Mouse (Mus musculus) cortical plate, adult 2 months (tissue): ENCODE measurements around the gene Psme3. TPM values are rescaled to one million over a fixed set of nuclear protein-coding genes. Genes with fewer than 3 reads are reported as not detected.
"Not testable (repeated sequence)": the region's sequence is repeated elsewhere in the genome, so short reads cannot be mapped to it uniquely, and the experiment has no call there.

ENCODE experiments used
- H3K27ac ChIP-seq: fragments of 200-500 bp; 2 replicates; pipeline ENCODE4 v1.5.1; 2012; ENCODE audit warnings: low read length, control low read depth, inconsistent platforms; ENCODE audit not compliant: insufficient read depth
- H3K4me1 ChIP-seq: fragments of 200-500 bp; 2 replicates; pipeline ENCODE4 v1.6.1; 2011; ENCODE audit warnings: low read length; ENCODE audit not compliant: control insufficient read depth, insufficient read depth
- H3K4me3 ChIP-seq: fragments of 200-500 bp; 2 replicates; pipeline ENCODE4 v1.5.1; 2011; ENCODE audit warnings: mild to moderate bottlenecking, low read length, control low read depth; ENCODE audit not compliant: insufficient read depth
- CTCF ChIP-seq: fragments of 200-500 bp; IDR thresholded peaks from 2 replicates; pipeline ENCODE4 v1.5.1; 2011; ENCODE audit warnings: mild to moderate bottlenecking, control low read depth, low read length; ENCODE audit not compliant: insufficient read depth; ENCODE audit errors: extremely low read depth
- POLR2A ChIP-seq: fragments of 200-500 bp; IDR thresholded peaks from 2 replicates; pipeline ENCODE4 v1.6.1; 2011; ENCODE audit warnings: mild to moderate bottlenecking, low read length, control low read depth; ENCODE audit not compliant: insufficient read depth; ENCODE audit errors: extremely low read depth
- polyA plus RNA-seq: library from polyadenylated mRNA; depleted of rRNA; stranded (reverse); fragments of >200 nt; gene quantifications from 2 replicates; pipeline ENCODE4 v1.2.3, GENCODE M21; 2012

The Psme3 gene
- polyA plus RNA-seq, 1 experiment, result 107 TPM

DNA sequence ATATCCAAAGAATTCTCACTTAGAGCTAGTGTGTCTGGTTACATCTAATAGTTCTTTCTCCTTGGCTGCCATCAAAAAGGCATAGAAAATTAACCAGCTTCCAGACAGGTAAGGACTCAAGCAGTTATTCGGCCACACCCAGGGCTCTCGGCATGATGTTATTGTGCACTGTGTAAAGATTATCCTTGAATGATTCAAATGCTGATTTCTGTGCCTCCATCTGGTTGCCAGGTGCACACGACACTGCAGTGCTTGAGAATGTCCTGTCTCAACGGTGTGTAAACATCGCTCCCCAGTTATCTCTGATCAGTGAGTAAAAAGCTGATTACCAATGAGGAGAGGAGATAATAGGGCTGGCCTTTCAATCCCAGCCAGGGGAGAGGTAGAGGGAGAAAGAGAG lies 8.3 kb upstream of the Psme3 start:
- Histone ChIP-seq H3K27ac (no peak overlapping the region), H3K4me1 (no peaks in the 10 kb centered on the region), H3K4me3 (no peak overlapping the region)
- no peak for TF ChIP-seq POLR2A
- no peak for TF ChIP-seq CTCF

DNA sequence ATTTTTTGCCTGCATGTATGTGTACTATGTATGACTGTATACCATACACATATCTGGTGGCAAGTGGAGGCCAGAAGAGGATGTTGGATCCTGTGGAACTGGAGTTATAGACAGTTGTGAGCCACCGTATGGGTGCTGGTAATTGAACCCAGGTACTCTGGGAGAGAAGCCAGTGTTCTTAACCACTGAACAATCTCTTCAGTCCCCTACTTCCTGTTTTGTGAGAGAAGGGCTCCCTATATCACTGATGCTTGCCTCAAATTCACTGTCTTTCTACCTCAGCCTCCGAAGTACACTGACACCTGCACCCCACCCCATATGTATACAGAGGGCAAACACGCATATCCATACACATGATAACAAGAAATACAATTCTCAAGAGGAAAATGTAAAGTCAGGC lies 4.9 kb upstream of the Psme3 start:
- TF ChIP-seq CTCF (no peak), POLR2A (no peak)
- Histone ChIP-seq H3K4me1 (no peaks in the 10 kb centered on the region), H3K27ac (no peak overlapping the region), H3K4me3 (no peak overlapping the region)

DNA sequence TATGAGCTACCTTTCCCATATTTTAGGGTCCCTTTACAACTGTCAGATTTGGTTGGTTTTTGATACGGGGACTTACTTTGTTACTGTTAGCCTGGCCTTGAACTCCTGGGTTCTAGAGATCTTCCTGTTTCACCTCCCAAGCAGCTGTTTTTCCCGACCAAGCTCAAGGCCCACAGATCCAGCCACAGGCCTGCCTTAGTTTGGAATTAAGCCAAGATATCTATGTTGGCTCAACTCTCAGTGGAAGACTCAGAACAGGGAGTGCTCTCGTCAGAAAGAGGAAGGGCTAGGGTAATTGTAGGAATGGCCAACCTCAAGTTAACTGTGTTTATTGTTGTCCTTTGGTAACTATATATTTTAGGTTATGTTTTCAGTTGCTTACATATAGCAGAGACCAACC lies 3.9 kb upstream of the Psme3 start:
- no peak for TF ChIP-seq CTCF
- TF ChIP-seq POLR2A, result no peak
- no peaks in the 10 kb centered on the region; the same call in 1 of the 2 replicates for H3K4me1 ChIP-seq
- no peak overlapping the region for H3K4me3 ChIP-seq
- H3K27ac ChIP-seq, result no peak overlapping the region

DNA sequence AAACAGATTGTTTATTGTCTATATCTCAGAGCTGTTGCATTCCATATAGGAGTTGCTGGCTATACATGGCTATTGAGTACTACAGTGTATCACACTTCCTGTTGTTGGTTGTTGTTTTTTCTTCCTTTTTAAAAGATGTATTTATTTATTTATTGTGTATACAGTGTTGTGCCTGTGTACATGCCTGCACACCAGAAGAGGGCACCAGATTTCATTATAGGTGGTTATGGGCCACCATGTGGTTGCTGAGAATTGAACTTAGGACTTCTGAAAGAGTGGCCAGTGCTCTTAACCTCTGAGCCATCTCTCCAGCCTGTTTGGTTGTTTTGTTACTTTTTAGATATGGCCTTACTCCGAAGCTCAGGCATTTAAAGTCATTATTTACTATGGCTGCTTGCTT lies 1.4 kb upstream of the Psme3 start:
- H3K27ac ChIP-seq, result no peak overlapping the region
- H3K4me3 ChIP-seq, result no peak overlapping the region
- TF ChIP-seq CTCF (no peak), POLR2A (no peak)
- H3K4me1 ChIP-seq, result no peaks in the 10 kb centered on the region; the same call in 1 of the 2 replicates

DNA sequence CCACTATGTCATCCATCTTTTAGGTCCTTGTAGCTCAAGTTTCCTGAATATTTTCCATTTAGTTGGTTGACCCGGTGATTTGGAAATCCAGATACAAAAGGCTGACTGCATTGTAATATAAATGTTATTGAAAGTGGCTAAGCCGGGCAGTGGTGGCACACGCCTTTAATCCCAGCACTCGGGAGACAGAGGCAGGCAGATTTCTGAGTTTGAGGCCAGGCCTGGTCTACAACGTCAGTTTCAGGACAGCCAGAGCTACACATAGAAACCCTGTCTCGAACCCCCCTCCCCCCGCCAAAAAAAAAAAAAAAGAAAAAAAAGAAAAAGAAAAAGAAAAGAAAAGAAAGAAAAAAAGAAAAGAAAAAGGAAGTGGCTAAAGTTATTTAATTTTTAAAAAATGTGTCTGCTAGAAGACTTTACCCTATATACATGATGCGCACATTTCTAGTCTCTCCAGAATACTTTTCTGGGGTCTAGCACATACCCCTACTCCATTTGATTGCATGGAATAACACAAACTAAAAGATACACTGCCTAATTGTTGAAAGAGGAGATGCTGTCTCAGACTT lies 847 bp upstream of the Psme3 start:
- Histone ChIP-seq H3K27ac (peak overlapping the region; percentile 66), H3K4me3 (peak overlapping the region; percentile 85), H3K4me1 (no peaks in the 10 kb centered on the region; the same call in 1 of the 2 replicates)
- no peak for TF ChIP-seq POLR2A
- TF ChIP-seq CTCF, result no peak

DNA sequence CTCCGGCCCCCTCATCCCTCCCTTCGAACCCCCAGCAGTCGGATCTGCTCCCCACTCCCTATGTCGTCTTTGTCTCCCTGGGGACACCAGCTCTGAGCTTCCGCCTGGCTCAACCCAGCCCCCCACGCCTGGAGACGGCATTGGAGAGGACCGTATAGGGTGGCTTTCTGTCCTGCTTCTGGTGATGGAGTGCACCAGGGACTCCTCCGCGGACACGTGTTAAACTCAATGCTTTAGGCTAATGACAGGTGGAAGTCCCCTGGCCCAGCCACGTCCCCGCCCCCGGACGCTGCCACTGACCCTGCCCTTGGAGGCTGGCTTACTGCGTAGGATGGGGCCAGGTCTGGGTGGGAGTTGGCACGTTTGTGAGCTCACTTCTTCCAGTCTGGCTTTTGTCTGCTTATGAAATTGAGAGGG lies 496 bp downstream of the Psme3 start:
- Histone ChIP-seq H3K4me1 (no peaks in the 10 kb centered on the region; the same call in 1 of the 2 replicates), H3K27ac (no peak overlapping the region), H3K4me3 (peak overlapping the region; percentile 85)
- no peak for TF ChIP-seq CTCF
- no peak for TF ChIP-seq POLR2A

DNA sequence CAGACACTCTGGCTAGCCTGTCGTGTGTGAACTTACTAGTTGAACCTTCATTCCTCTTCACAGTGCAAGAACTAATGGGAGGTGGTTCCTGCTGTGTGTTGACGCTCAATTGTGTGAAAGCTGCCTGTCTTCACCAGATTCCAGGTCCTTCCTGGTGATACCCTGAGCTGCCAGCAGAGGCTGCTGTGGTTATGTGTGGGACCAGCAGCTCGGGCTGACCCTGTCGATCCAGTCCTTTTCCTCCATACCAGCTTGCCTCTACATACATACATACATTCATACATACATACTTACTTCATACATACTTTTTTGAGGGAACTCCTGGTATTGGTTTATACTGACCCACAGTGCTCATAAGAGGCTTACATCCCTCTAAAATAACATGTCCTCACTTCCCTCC lies 7.6 kb downstream of the Psme3 start:
- no peak for TF ChIP-seq POLR2A
- TF ChIP-seq CTCF, result peak; percentile 98
- no peak overlapping the region for H3K27ac ChIP-seq
- H3K4me1 ChIP-seq, result no peaks in the 10 kb centered on the region
- no peak overlapping the region for H3K4me3 ChIP-seq

DNA sequence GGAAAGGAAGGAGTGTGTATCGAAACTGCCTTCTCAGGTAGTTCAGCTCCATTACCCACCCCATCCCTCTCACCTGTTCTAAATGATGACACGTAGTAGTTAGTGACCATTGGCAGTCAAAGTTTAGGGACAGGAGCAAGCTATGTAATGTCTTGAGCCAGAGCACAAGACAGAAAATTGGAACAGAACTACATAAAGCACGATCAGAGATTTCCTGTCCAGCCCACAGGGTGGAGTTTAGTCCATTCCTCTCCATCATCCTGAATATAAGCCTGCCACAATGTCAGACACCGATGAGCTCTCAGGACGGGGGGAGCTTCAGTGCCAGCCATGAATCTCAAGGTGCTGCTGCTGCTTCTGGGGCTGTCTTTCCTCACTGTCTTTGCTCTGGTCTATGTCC lies 8.8 kb downstream of the Psme3 start, which contains the start of gene Aoc2:
Gene Aoc2, plus strand, starts transcription at position 301 of the 400 bp plus-strand sequence.
- H3K27ac ChIP-seq, result no peak within 1 kb of the TSS
- TF ChIP-seq POLR2A, result no peak
- no peak for TF ChIP-seq CTCF
- H3K4me1 ChIP-seq, result no peaks in the 10 kb centered on the region
- no peak within 1 kb of the TSS for H3K4me3 ChIP-seq

DNA sequence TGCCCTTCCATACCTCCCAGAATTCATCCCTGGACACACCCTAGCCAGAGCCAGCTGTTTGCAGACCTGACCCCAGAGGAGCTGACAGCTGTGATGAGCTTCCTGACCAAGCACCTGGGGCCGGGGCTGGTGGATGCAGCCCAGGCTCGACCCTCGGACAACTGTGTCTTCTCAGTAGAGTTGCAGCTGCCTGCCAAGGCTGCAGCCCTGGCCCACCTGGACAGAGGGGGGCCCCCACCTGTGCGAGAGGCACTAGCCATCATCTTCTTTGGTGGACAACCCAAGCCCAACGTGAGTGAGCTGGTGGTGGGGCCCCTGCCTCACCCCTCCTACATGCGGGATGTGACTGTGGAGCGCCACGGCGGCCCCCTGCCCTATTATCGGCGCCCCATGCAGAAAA lies 9.2 kb downstream of the Psme3 start:
- not testable (repeated sequence) for H3K4me3 ChIP-seq, H3K27ac ChIP-seq, H3K4me1 ChIP-seq

DNA sequence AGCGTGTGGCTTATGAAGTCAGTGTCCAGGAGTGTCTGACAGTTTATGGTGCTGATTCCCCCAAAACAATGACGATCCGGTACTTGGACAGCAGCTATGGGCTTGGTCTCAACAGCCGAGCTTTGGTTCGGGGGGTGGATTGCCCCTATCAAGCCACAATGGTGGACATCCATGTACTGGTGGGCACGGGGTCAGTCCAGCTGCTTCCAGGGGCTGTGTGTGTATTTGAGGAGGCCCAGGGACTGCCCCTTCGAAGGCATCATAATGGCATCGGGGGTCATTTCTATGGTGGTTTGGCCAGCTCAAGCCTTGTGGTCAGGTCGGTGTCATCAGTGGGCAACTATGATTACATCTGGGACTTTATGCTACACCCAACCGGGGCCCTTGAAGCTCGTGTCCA lies 10.1 kb downstream of the Psme3 start:
- no peaks in the 10 kb centered on the region for H3K4me1 ChIP-seq
- no peak overlapping the region for H3K27ac ChIP-seq
- TF ChIP-seq POLR2A, result no peak
- TF ChIP-seq CTCF, result no peak
- H3K4me3 ChIP-seq, result no peak overlapping the region
